Mouse (Mus musculus) lung, embryonic 15.5 days (tissue): ENCODE results near the gene Tex22. TPM values are rescaled to one million over a fixed set of nuclear protein-coding genes. Genes with fewer than 3 reads are reported as not detected.

Experiments used
- ATAC-seq: fragments of 200-750 bp; cut with Nextera tagmentation; 2 replicates; pipeline ENCODE4 v1.8.0; 2017; ENCODE audit warnings: moderate number of reproducible peaks, borderline replicate concordance; ENCODE audit not compliant: low FRiP score, low TSS enrichment; ENCODE audit errors: extremely low read depth
- H3K27ac ChIP-seq: fragments of 300-500 bp; sonication (generic); 2 replicates; pipeline ENCODE4 v1.5.1; 2015; ENCODE audit warnings: moderate library complexity, mild to moderate bottlenecking, inconsistent platforms
- H3K27me3 ChIP-seq: fragments of 300-500 bp; sonication (generic); 2 replicates; pipeline ENCODE4 v1.6.1; 2015; ENCODE audit warnings: inconsistent platforms
- H3K36me3 ChIP-seq: fragments of 300-500 bp; sonication (generic); 2 replicates; pipeline ENCODE4 v1.6.1; 2015; ENCODE audit warnings: inconsistent platforms
- H3K4me1 ChIP-seq: fragments of 300-500 bp; sonication (generic); 2 replicates; pipeline ENCODE4 v1.6.1; 2015; ENCODE audit warnings: inconsistent platforms
- H3K4me2 ChIP-seq: fragments of 300-500 bp; sonication (generic); 2 replicates; pipeline ENCODE4 v1.6.1; 2015; ENCODE audit warnings: inconsistent platforms, mild to moderate bottlenecking, moderate library complexity
- H3K4me3 ChIP-seq: fragments of 300-500 bp; sonication (generic); 2 replicates; pipeline ENCODE4 v1.5.1; 2015; ENCODE audit warnings: mild to moderate bottlenecking, inconsistent platforms
- H3K9ac ChIP-seq: fragments of 300-500 bp; sonication (generic); 2 replicates; pipeline ENCODE4 v1.6.1; 2015; ENCODE audit warnings: inconsistent platforms
- H3K9me3 ChIP-seq: fragments of 300-500 bp; sonication (generic); 2 replicates; pipeline ENCODE4 v1.6.1; 2016; ENCODE audit warnings: inconsistent platforms
- WGBS: fragments of 180-500 bp; shearing (Covaris S2); methylation state at CpG from one replicate; pipeline ENCODE4 v1.1.7; 2015; 5-methylcytosine and 5-hydroxymethylcytosine counted together
- polyA plus RNA-seq: library from polyadenylated mRNA; unstranded; fragments of >200 nt; fragmentation: Nextera tagmentation; extraction: Ambion mirVana; gene quantifications from 2 replicates; pipeline ENCODE4 v1.2.1, GENCODE M21; 2015

Tex22 gene
- polyA plus RNA-seq, 1 experiment from 2014 or later, result not detected

DNA sequence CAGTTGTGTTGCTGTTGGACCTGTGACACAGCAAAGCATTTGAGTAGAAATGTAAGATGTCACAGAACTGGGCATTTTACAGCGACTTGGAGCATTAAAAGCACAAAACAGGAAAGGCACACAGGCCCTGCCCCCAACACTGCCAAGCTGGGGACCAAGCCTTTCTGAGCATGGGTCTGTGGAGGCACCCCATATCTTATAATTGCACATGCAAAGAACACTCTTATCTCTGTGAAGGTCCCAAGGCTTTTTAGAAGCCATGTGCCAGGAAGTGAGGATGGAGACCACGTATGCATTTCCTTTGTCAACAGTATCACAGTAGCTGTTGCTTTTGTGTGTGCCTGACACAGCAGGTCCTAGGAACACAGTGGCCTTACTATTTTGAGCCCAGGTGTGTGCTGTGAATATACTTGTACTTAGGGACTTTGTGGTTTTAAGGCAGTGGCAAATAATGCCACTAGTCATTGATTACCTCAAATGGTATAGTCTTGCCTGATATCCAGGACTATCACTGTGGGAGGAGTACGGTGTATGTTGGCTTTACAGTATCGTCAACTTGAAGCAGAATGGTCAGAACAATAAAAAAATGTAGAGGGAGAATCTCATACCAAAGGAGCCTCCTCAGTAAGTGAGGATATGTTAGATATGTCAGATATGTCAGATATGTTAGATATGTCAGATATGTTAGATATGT is 33.3 kb downstream of the Tex22 start:
- H3K27me3 ChIP-seq, result no peaks in the 10 kb centered on the region
- H3K36me3 ChIP-seq, result peaks cover 9% of the 10 kb centered on the region; the same call in 1 of the 2 replicates
- 77% methylated on average over 4 of the region's 4 CpGs for WGBS
- ATAC-seq, result no peak
- H3K27ac ChIP-seq, result no peak overlapping the region
- no peaks in the 10 kb centered on the region for H3K9me3 ChIP-seq
- H3K4me2 ChIP-seq, result no peak overlapping the region
- H3K9ac ChIP-seq, result no peak overlapping the region
- H3K4me3 ChIP-seq, result no peak overlapping the region
- H3K4me1 ChIP-seq, result 0 out of 2 replicates have a peak, but pooled peaks cover 5% of the 10 kb centered on the region

DNA sequence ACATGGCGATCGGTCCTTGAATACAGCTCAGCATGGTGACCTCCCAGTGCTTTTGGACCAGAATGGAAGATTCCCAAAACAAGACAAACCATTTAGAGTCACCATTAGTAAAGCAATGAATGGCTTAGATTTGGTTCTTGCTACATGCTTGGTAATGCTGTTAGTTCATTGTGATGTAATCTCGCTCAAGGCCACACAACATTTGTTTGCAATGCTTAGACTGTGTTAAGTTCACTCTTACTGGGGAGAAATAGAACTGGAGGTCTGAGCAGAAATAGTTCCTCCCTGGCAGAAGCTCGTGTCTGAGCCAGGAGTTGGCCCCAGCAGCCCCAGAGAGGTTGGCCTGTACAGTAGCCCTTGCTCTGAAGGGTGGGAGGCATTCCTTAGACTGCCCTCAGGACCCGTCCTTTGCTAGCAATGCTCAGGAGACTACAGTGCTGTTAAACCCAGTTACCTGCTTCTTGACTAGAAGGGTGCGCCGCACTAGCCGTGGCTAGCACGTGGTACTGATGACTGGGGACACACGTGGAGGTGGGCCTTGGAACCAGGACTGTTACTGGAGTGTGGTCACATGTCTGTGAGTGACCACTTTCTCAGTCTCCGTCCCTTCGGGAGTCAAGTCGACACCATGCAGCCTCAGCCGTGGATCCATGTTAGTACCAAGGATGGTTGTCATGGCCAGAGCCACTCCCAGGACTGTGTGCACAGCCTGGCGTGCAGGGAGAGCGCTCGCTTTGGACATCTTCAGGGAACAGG is 34.4 kb downstream of the Tex22 start:
- Histone ChIP-seq H3K27me3 (no peaks in the 10 kb centered on the region), H3K4me3 (no peak overlapping the region), H3K9ac (no peak overlapping the region), H3K4me1 (0 out of 2 replicates have a peak, but pooled peaks cover 5% of the 10 kb centered on the region), H3K27ac (no peak overlapping the region), H3K4me2 (no peak overlapping the region), H3K9me3 (no peaks in the 10 kb centered on the region), H3K36me3 (peaks cover 19% of the 10 kb centered on the region; the same call in 1 of the 2 replicates)
- no peak for ATAC-seq
- WGBS, result 84% methylated on average over 17 of the region's 17 CpGs

- Histone ChIP-seq H3K4me1 (0 out of 2 replicates have a peak, but pooled peaks cover 5% of the 10 kb centered on the region), H3K36me3 (peaks cover 29% of the 10 kb centered on the region), H3K4me3 (no peak overlapping the region), H3K27ac (no peak overlapping the region), H3K9me3 (no peaks in the 10 kb centered on the region), H3K4me2 (no peak overlapping the region), H3K9ac (no peak overlapping the region), H3K27me3 (no peaks in the 10 kb centered on the region)
- 79% methylated on average over 10 of the region's 10 CpGs for WGBS
- no peak for ATAC-seq
Observed at GRCm38 (mm10) chr12:113109801-113110200, 35.5 kb downstream of the Tex22 start.

DNA sequence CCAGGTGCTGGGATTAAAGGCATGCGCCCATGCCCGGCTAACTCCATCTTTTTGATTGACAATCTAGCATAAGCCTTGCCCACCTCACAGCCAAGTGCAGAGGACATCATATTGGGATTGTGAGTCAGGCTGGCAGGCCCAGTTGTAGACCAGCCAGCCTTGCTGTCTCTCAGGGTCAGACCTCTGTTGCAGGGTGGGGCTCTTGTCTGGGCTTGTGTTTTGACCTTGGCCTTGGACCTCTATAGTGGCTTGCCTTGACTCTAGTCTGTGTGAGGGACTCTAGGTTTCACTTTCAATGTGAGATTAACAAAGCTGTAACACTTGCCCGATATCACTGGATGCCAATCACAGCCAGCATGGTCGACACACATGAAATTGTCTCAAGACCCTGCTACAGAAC is 39.8 kb downstream of the Tex22 start:
- no peak for ATAC-seq
- no peak overlapping the region for H3K27ac ChIP-seq
- no peak overlapping the region for H3K4me3 ChIP-seq
- H3K9ac ChIP-seq, result no peak overlapping the region
- no peaks in the 10 kb centered on the region for H3K27me3 ChIP-seq
- WGBS, result 89% methylated on average over 4 of the region's 4 CpGs
- H3K4me1 ChIP-seq, result no peaks in the 10 kb centered on the region
- H3K9me3 ChIP-seq, result no peaks in the 10 kb centered on the region
- no peak overlapping the region for H3K4me2 ChIP-seq
- peaks cover 57% of the 10 kb centered on the region for H3K36me3 ChIP-seq

- no peak overlapping the region for H3K27ac ChIP-seq
- no peak overlapping the region for H3K4me3 ChIP-seq
- no peak overlapping the region for H3K4me2 ChIP-seq
- H3K4me1 ChIP-seq, result no peaks in the 10 kb centered on the region
- no peaks in the 10 kb centered on the region for H3K27me3 ChIP-seq
- no peaks in the 10 kb centered on the region for H3K9me3 ChIP-seq
- H3K9ac ChIP-seq, result no peak overlapping the region
- 75% methylated on average over 16 of the region's 16 CpGs for WGBS
- no peak for ATAC-seq
- peaks cover 61% of the 10 kb centered on the region for H3K36me3 ChIP-seq
Observed at GRCm38 (mm10) chr12:113114856-113115538, 40.7 kb downstream of the Tex22 start.

DNA sequence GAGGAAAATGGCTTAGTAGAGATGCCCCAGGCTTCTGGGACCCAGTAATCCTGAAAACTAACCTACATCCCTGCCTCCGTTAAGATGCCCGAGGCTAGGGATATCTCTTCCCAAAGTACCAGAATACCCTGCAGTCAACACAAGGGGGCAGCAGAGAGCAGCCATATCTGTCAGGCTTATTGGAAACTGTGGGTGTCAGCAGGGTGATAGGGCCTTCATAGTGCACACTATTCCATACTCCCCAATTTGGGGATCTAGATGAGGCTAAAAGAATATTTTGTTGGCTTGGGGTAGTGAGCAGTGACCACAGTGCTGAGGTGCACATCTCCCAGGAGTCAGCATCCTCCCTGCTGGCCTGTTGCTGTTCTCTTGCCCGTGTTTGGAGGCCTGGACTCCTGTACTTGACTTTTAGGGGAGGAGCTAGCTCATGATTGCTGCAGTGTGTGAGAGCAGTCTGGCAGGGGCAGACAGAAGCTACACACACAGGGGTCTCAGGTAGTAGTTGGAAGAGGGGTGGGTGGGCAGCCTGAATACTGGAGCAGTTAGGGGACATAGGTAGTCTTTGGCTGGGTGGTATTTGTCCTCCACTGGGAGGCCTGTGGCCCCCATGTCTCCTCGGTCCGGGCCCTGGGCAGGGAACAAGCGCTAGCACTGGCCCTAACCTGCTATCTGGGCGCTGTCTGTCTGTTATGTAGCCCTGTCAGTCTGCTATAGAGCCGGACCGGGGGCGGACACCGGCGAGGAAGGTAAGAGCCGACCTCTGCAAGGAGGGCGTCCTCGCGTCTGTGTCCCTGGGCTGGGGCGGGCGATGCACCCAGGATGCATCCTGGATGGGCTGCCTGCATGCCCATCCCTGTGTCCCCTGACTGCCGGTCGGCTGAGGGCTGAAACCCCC is 45.5 kb downstream of the Tex22 start:
- WGBS, result 86% methylated on average over 20 of the region's 20 CpGs
- no peaks in the 10 kb centered on the region for H3K9me3 ChIP-seq
- H3K36me3 ChIP-seq, result peaks cover 82% of the 10 kb centered on the region
- H3K4me1 ChIP-seq, result no peaks in the 10 kb centered on the region
- no peaks in the 10 kb centered on the region for H3K27me3 ChIP-seq
- H3K9ac ChIP-seq, result no peak overlapping the region
- no peak overlapping the region for H3K4me3 ChIP-seq
- no peak overlapping the region for H3K4me2 ChIP-seq
- ATAC-seq, result peak; percentile 36; the same call in 1 of the 2 replicates
- H3K27ac ChIP-seq, result no peak overlapping the region

DNA sequence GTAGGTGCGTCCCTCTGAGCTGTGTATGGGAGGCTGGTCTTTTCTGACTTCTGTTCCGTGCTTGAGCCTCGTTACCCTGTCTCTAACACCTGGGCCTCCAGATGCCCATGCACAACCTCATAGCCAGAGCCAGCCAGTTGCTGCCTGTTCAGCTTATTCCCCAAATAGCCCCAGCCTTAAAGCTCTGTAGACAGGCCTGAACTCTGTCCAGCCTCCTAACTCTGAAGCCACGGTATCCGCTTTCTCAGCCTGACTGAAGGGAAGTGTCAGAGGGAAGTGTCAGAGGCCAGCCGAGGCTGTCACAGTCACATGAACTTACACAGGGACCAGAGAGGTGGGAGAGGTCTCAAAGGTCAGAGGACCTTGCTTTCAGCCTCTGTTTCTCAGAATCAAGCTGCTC is 50.4 kb downstream of the Tex22 start:
- no peaks in the 10 kb centered on the region for H3K9me3 ChIP-seq
- peaks cover 93% of the 10 kb centered on the region for H3K36me3 ChIP-seq
- H3K4me2 ChIP-seq, result no peak overlapping the region
- H3K27ac ChIP-seq, result no peak overlapping the region
- ATAC-seq, result no peak
- no peaks in the 10 kb centered on the region for H3K27me3 ChIP-seq
- H3K4me3 ChIP-seq, result no peak overlapping the region
- 73% methylated on average over 6 of the region's 6 CpGs for WGBS
- H3K9ac ChIP-seq, result no peak overlapping the region
- H3K4me1 ChIP-seq, result no peaks in the 10 kb centered on the region

DNA sequence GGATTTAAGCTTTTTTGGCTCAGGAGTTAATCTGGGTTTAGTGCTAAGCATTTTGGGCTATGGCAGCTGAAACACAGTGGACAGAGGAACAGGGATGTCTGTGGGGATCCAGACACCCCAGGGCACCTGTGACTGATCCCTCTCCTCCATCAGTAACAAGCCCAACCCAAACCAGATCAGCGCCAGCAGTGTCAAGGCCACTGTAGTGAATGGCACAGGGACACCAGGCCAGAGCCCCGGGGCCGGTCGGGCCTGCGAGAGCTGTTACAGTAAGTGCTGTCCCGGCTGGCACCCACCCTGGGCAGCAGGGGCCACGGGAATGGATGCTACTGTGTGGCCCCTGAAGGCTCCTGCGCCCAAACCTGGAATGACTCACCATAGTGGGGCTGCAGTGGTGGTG is 56.4 kb downstream of the Tex22 start:
- ATAC-seq, result no peak
- peaks cover 20% of the 10 kb centered on the region; the same call in 1 of the 2 replicates for H3K4me1 ChIP-seq
- H3K4me3 ChIP-seq, result no peak overlapping the region
- no peaks in the 10 kb centered on the region for H3K9me3 ChIP-seq
- H3K27ac ChIP-seq, result no peak overlapping the region
- no peaks in the 10 kb centered on the region for H3K27me3 ChIP-seq
- H3K4me2 ChIP-seq, result no peak overlapping the region
- WGBS, result 96% methylated on average over 8 of the region's 8 CpGs
- H3K36me3 ChIP-seq, result peaks cover 98% of the 10 kb centered on the region
- no peak overlapping the region for H3K9ac ChIP-seq

GRCm38 (mm10) chr12:113131601-113132000 is 57.3 kb downstream of the Tex22 start:
- no peak for ATAC-seq
- peaks cover 22% of the 10 kb centered on the region; the same call in 1 of the 2 replicates for H3K4me1 ChIP-seq
- peaks cover 98% of the 10 kb centered on the region for H3K36me3 ChIP-seq
- WGBS, result 92% methylated on average over 14 of the region's 14 CpGs
- no peak overlapping the region for H3K4me3 ChIP-seq
- 0 out of 2 replicates have a peak overlapping the region, but pooled peaks have one; percentile 60 for H3K27ac ChIP-seq
- H3K9me3 ChIP-seq, result no peaks in the 10 kb centered on the region
- no peak overlapping the region for H3K4me2 ChIP-seq
- H3K27me3 ChIP-seq, result no peaks in the 10 kb centered on the region
- no peak overlapping the region for H3K9ac ChIP-seq

DNA sequence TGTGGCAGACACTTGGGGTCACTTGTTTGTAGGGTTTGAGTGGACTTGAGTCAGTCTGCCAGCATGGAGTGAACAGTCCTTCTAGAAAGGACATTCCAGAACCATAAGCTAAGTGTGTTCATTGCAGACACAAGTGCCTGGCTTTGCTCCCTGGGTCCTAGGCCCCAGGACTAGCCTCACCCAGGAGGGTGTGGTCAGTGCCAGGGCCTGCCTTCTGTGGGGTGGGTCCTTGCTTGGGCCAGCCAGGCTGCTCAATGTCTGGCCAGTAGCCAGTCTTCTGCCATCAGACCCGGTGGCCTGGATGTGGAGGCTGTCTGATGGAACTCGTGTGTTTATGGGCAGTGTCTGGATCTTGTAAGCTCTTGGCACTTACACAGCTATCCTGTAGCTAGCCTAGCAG is 58.3 kb downstream of the Tex22 start:
- Histone ChIP-seq H3K4me3 (no peak overlapping the region), H3K36me3 (peaks cover 98% of the 10 kb centered on the region), H3K4me1 (peaks cover 23% of the 10 kb centered on the region; the same call in 1 of the 2 replicates), H3K9ac (no peak overlapping the region), H3K27ac (peak overlapping the region; percentile 60), H3K27me3 (no peaks in the 10 kb centered on the region), H3K4me2 (no peak overlapping the region), H3K9me3 (no peaks in the 10 kb centered on the region)
- ATAC-seq, result peak; percentile 82
- 34% methylated on average over 2 of the region's 2 CpGs for WGBS

GRCm38 (mm10) chr12:113133260-113133659 is 59.0 kb downstream of the Tex22 start:
- Histone ChIP-seq H3K27ac (peak overlapping the region; percentile 60; the same call in 1 of the 2 replicates), H3K4me2 (no peak overlapping the region), H3K4me1 (peaks cover 27% of the 10 kb centered on the region), H3K36me3 (peaks cover 97% of the 10 kb centered on the region), H3K27me3 (no peaks in the 10 kb centered on the region), H3K9ac (no peak overlapping the region), H3K4me3 (no peak overlapping the region), H3K9me3 (no peaks in the 10 kb centered on the region)
- 83% methylated on average over 9 of the region's 9 CpGs for WGBS
- ATAC-seq, result 0 out of 2 replicates have a peak, but pooled peaks have one; percentile 20
